Mouse (Mus musculus) olfactory bulb, adult 2 months (tissue): ENCODE data around the gene Olfr1428.

Experiments used
- CTCF ChIP-seq: fragments of 200-500 bp; IDR thresholded peaks from 2 replicates; pipeline ENCODE4 v1.5.1; 2012; ENCODE audit warnings: low read depth, mild to moderate bottlenecking, low read length, moderate library complexity; ENCODE audit not compliant: insufficient read depth
- POLR2A ChIP-seq: fragments of 200-500 bp; IDR thresholded peaks from 2 replicates; pipeline ENCODE4 v1.6.1; 2012; ENCODE audit warnings: mild to moderate bottlenecking, low read depth, low read length, moderate library complexity; ENCODE audit not compliant: insufficient read depth

GRCm38 (mm10) chr19:12116464-12116863, 767 bp upstream of the Olfr1428 start:
- TF ChIP-seq CTCF (no peak), POLR2A (no peak)
